Mouse (Mus musculus) CD4-positive helper T cell, adult 2 months (primary cell): ENCODE measurements around the gene Smim7.

Source experiments
- DNase-seq: peaks from one replicate; pipeline ENCODE4 v3.0.0-alpha.2; 2012; ENCODE audit warnings: low read depth, missing footprints, low spot score

Gene Smim7

DNA sequence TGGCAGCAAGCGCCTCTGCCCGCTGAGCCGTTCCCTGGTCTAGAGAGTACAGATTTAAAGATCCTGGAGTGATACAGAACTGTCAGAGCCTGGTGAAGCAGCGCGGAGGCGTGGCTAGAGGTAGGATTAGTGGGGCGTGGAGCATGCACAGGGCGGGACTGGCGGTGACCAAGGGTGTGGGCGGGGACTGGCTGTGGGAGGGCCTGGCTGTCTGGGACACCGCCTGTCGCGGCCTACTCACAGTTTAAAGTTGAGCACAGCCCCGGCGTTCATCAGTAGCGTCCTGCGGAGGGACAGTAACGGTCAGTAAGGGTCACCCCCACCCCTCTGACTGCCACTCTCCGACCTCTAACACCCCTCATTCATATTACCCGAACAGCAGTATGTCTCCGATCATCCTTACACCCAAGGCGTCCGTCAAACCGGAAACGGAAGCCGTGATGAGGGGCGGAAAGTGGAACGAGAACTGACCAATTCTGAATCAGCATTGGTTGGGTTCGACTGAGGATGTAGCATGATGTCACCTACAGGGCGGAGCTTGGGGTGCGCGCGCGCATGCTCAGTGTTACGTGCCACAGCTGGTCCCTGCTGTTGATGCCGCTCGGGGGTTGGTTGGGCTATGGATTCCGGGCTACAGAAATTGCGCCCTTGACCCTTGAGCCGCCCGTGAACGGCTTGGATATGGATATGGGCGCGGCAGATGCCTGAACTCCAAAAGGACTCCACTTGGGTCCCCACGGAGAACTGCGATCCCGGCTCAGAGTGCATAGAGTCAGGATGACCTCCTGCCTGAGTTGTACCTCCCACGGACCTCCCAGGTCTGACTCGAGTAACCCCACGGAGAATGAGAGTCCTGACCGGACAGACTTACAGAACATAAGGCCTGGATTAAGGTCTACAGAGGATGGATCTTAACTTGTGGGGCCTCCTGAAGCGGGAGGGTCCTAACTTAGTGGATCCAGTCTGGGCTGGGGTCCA lies at the start of gene Smim7:
Smim7 (minus strand) TSS at position 456 of the 978 bp plus-strand sequence.
- peak; percentile 99 for DNase-seq

DNA sequence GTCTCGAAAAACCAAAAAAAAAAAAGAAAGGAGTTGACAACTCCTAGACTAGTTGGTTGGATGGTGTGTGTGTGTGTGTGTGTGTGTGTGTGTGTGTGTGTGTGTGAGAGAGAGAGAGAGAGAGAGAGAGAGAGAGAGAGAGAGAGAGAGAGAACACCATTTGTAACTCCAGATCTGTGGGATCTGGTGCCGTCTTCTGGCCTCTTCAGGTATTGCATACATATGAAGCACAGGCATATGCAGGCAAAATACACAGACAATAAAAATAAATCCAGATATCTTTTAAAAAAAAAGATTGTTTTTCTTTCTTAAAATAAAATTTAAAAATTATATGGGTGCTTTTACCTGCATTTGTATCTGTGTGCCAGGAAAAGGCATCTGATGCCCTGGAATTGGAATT lies 19.3 kb upstream of the Smim7 start:
- peak; percentile 56 for DNase-seq

DNA sequence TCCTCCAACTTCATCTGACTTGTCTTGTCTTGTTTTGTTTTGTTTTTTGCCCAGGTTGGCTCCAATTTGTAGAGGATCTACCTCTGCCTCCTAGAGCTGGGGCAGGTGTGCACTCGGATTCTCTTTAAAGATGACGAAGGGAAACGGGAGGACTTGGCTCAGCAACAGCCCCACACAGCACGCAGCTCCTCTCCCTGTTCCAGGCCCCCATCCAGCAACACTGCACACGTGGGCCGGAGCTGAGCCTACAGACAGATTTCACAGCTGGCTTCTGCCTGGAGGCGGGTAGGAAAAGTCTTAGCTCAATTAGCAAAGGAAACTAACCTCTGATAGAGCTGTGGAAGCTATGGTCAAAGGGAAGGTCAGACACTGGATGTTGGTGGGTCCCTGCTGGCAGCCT lies 18.4 kb upstream of the Smim7 start:
- DNase-seq = no peak

DNA sequence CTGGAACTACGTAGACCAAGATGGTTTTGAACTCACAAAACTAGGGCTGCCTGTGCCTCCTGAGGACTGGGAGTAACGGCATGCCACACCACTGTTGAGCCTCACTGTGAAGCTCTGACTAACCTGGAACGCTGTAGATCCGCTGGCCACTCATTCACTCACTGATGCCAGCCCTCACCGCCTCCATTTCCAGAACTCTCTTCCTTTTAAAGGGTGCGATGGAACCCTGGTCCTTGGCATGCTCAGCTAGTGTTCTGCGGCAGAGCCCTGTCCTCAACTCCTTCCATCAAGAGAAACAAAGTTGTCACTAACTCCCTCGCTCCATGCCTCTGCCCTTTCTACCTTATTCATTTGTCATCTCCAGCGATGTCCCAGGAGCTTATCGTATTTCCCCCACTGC lies 18.0 kb upstream of the Smim7 start:
- DNase-seq = no peak

DNA sequence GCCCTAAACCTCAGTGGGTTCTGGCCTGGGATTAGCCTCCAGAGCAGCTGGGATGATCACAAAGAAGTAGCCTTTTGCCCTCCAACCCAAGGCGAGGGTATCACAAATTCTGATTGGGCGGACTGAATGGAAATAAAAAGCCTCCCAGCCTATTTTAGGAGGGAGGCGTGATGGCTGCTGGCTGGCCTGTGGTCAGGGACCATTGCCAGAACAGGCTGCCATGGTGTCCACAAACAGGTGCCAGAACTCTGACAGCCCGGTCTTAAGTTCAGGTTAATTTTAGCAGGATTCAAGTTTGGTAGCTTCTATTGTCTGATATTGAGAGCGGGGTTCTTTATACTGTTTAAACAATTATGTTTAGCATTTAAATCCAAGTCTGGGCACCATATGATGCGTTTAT lies 16.9 kb upstream of the Smim7 start:
- DNase-seq = no peak

DNA sequence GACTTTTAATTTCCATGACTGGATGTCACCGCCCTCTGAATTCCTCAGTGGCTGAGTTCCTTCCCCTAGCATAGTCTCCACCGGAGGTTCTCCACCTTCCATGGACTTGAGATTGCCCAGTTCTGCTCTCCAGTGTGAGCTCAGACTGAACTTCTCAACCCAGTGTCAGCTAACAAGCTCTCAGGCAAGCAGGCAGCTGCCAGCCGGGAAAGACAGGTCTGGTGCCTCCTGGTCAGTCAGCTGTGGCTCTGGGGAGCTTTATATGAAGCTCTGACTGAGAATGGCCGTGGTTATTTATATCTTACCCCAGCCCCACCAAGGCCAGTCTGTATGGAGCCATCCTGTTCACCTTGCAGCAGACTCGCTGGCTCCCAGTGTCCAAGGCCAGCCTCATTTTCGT lies 13.5 kb upstream of the Smim7 start:
- no peak for DNase-seq

DNA sequence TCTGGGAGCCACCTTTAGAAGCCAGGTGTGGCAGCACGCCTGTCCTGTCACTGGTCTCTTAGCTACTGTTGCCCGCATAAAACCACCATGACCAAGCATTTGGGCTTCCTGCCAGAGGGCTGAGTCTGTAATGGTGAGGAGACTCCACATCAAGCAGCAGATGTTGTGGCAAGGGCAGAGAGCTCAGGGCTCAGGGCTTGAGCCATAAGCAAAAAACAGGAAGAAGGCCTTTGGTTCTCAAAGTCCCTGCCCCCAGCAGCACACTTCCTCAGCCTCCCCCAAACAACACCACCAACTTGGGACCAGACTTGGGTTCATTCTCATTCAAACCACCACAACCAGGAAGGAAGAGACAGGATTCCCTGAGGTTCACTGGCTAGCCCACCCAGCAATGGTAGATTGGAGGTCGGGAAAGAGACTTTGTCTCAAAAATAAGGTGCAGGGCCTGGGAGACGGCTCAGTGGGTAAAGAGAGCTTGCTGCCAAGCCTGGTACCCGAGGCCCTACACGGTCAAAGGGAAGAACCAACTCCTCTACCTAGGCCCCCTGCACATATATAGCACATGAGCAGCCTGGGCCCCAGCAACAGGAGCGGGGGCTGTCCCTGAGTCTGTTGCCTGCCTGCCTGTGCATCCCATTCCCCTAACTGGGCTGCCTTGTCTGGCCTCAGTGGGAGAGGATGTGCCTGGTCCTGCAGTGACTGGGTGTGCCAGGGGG lies 12.3 kb upstream of the Smim7 start:
- DNase-seq = no peak

DNA sequence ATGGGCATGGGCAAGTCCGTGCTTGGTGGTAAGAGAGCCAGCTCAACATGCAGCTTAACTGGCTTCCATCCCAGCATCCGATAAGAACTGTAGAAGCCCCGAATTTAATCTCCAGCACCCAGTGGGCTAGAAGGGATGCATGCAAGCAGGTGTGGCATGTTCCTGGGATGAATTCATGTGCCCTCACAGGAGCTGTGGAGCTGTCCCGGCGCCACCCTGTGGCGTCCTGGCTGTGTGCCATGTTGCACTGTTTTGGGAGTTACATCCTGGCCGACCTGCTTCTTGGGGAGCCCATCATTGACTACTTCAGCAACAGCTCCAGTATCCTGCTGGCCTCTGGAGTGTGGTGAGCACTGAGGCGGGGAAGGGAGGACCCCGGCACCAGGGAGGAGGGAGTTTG lies 8.5 kb upstream of the Smim7 start:
- no peak for DNase-seq

DNA sequence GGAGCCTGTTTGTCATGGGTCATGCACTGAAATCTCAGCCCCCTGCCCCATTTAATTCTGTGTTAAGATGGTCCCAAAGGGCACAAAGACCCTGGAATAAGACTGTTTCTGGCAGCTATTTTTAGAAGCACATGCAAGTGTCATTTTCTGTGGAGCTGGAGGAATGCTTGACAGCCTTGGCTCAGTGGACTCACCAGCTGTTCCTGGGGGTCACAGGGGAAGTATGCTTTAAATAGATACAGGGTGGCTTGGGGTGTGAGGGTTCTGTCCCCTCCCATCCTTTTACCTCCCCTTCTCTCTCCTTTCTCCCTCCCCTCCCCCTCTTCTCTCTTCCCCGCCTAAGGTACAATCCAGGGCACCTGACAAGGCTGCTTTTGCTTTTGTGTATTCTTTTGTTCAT lies 7.1 kb upstream of the Smim7 start:
- no peak for DNase-seq

DNA sequence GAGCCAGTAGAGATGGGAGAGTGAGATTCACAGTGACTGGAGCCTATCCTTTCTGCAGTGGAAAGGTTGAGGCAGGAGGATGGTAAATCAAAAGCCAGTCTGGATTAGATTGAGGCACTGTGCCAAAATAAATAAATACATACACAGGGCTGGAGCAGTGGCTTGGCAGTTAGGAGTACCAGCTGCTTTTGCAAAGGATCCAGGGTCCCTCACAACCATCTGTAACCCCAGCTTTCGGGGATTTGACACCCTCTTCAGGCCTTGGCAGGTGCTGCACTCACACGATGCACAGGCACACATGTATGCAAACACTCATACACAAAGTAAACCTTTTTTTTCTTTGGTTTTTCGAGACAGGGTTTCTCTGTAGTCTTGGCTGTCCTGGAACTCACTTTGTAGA lies 6.4 kb upstream of the Smim7 start:
- DNase-seq = no peak

DNA sequence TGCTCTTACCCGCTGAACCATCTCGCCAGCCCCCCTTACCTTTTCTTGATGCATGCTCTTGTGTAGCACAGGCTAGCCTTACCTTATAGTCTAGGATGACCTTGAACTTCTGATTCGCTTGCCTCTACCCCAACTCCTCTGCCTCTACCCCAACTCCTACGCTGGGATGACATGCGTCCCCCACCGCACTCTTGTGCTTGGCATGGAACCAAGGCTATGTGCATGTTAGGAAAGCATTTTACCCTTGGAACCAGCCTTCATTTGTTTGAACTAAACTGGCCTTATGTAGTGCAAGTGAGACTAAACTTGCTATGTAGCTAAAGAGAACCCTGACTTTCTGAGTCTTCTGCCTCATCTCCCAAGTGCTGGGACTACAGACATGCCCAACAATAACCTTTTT lies 5.0 kb upstream of the Smim7 start:
- no peak for DNase-seq

DNA sequence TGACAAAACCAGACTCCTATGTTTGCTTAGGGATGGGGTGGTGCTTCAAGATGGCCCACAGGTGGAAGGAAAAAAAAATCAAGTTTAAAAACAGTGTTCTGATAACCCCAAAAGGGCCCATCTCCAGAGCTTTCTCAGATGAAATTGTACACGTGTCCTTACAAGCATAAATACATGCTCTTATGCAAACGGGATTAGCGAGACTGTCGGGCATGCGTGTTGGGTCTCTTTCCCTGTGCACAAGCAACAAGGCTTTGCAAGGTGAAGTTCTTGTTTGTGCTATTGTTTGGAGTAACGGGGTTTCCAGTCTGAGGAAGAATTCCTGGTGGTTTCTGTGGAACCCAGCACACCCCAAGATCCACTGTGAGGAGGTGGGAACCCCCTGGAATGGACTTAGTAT lies 2.6 kb upstream of the Smim7 start:
- no peak for DNase-seq

DNA sequence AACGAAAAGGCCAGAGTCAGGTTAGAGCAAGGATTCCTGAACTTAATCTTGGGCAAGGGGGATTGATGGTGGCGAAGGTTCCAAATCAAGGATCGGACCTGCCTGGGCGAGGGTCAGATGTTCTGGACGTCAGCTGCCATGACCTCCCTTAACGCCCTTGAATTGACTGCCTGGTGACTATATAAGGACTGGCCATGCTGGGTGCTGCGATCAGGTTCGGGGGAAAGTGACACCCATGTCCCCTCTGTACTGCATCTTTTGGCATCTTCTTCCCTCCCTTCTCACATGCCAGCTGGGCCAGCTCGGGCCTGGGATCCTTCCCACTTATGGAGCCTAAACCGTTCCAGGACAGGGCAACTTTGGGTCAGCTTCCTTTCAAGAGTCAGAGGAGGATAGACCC lies 1.6 kb upstream of the Smim7 start:
- no peak for DNase-seq

DNA sequence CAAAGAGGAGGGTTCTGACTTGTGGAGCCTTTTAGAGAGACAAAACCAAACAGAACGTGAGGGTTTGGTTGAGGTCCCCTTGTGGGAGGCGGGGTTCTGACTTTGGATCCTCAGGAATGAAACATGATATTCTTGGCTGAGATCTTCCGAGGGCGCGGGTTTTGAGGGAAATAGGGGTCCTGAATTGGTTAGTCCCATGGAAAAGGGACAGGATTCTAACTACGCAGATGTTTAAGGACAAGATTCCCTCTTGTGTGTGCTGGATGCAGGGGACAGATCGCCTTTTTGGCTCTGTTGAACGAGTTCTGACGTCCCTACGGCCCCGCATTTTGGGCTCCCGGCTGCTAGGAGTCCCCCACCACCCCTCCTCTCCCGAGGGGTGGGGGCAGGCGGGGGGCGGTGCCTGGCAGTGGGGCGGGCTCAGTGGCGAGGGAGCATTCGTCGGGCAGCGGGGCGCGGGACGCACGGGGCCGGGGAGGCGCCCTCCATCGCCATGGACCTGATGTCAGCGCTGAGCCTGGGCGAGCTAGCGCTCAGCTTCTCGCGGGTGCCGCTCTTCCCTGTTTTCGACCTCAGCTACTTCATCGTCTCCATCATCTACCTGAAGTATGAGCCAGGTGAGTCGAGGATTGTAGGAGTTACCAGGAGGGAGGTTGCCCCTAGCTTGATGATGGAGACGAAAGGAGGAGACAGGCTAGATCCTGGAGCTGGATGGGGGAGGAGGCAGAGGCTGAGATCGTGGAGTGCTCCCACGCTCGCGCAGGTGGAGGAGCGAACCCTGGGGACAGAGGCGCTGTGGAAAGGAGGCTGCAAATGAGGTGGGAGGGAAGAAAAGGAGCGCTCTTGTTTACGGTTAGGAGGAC lies 954 bp upstream of the Smim7 start, which contains the start of gene Tmem38a:
Tmem38a (plus strand) TSS at position 445 of the 863 bp plus-strand sequence.
- peak; percentile 75 for DNase-seq

DNA sequence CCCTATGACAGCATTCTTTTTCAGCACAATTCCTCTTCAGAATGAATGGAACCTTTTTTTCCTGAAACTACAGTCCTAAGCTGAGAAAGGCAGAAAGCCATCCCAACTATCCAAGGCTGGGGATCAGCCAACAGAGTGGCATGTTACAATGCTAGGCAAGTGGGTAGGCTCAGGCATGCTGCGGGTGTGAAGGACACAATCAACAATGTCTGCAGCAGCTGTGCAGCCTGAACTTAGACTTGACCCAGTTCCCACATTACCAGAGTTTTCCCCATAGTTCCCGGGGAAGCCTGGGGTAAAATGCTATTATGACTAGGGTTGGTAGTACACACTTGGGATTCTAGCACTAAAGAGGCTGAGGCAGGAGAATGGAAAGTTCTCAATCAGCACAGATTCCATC lies 4.9 kb downstream of the Smim7 start:
- no peak for DNase-seq

DNA sequence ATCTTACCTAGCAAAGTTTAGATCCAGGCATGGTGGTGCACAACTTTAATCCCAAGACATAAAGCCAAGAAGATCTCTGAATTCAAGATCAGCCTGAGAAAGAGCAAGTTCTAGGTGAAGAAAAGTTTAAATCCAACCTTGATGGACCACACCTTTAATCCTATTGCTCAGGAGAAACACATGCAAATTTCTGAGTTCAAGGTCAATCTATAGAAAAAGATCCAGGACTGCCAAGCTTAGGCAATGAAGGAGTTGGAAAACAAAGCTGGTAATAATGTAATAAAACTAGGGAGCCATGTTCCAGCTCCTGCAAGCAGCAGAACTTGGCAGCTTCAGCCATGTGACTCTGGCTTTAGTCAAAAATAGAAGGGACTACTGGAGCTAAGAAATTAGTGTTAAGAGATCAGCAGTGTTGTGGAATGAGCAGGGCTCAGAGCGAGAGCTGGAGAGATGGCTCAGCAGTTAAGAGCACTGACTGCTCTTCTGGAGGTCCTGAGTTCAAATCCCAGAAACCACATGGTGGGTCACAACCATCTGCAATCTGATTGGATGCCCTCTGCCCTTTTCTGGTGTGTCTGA lies 9.7 kb downstream of the Smim7 start:
- DNase-seq = no peak

DNA sequence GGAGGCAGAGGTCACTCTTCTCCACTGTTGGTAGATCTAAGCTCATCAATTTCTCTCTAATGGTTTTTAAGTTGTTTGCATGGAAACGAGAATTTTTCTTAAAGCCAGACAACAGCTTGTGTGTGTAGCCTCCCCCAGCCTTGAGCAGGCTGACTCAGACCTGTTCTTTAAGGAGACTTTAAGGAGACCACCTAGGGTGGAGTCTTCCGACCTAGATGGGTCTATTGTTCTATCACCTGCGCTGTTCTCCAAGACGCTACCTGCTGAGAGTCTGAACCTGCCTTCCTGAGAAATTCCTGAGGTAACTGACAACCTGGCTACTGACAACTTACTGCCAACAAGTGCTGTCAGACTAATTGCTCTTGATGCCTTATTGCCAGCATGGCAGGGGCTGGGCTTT lies 15.1 kb downstream of the Smim7 start:
- no peak for DNase-seq

DNA sequence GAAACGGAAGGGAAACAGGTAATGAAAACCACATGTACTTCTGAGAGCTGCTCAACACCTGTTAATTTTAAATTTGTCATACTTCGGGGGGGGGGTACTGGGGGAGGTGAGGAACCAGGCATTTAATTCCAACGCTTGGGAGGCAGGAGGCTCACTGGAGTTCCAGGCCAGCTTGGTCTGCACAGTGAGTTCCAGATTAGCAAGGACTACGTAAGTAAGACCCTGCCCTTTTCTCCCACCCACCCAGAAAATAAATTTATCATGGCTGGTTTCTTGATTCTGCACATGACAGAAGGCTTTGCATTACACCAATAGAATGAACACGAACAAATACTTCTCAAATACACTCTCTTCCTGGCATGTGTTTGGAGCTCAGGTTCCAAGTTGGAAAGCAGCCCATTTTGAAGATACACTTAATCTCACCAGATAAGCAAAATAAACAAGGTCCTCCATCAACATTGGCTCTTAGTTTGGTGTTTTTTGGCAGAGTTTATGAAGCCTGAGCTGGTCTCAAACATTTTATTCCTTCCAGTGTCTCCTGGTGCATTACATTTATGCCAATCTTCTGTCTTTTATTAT lies 21.5 kb downstream of the Smim7 start:
- DNase-seq = no peak

DNA sequence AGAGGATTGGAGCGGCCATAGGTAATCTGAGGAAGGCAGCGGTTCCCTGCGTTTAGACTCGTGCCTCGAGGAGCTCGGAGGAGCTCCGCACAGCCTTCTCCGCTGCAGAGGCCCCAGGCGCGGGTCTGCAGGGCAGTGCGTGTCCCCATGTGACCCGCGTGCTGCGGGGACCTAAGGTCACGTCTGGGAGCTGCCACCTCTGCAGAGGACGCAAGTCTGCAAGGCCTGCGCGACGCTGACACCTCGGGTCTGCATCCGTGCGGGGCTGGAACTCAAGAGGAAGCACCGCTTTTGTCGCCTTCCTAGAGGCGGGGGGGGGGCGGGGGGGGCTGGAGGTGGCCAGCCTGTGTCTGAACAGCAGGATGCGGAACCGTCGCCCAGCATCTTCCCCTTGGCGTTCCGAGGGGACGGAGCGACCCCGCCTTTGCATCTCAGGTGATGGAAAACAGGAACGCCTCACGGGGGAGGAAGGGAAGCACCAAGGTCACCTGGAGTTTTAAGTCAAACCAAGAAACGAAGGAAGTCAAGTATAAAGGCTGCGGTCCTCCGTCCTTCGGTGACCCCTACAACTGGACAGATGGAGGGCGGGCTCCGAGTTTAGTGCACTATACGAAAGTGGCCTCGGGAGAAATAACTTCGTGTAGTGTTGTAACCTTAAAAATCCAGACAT lies 22.1 kb downstream of the Smim7 start:
- no peak for DNase-seq

DNA sequence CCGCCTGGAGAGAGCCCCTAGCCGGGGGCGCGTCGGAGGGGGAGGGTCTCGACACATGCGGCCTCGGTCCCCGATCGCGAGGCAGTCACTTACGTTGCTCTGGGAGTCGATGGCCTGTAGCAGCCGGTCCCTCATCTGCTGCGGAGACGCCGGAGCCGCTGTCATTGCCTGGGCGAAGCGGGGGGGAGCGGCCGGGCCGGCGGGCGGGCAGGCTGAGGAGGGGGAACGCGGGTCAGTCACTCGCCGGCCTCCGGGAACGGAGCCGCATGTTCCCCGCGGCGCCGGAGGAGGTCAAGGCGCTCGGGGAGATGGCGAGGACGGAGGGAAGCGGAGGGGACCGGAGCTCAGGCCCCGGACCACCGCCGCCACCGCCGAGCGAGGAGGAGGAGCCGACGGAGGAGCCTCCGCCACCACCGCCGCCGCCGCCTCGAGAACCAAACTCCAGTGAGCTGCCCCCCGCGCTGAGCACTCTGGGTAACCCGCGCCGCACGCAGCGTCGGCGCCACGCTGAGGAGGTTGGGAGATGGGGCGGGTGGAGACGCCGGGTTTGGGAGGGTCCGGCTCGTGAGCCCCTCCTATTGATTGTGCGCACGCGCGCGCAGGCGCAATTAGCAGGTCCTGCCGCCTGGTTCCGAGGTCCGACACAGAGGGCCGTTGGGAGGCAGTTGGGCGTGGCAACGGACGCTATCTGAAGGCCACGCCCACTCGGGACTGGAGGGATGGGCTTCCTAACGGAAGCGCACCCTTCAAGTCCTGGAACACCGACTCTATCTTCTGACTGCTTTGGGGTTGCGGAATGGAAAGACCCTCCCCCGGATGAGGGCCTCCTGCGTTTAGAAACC lies 22.9 kb downstream of the Smim7 start, which contains the start of gene Med26:
Med26 (minus strand) TSS at position 469 of the 842 bp plus-strand sequence.
- peak; percentile 99 for DNase-seq
